Mouse (Mus musculus) heart, embryonic 14.5 days (tissue): ENCODE measurements around the gene Zfp934. TPM values are rescaled to one million over a fixed set of nuclear protein-coding genes. Genes with fewer than 3 reads are reported as not detected.
A peak's percentile ranks its signal among the peaks of the same experiment; 100 is the strongest.
"Not testable (repeated sequence)": the region's sequence is repeated elsewhere in the genome, so short reads cannot be mapped to it uniquely, and the experiment has no call there.

ENCODE experiments used
- ATAC-seq: fragments of 200-750 bp; cut with Nextera tagmentation; 2 replicates; pipeline ENCODE4 v1.8.0; 2017; ENCODE audit warnings: low read depth, moderate TSS enrichment; ENCODE audit not compliant: insufficient number of reproducible peaks, insufficient read depth, low FRiP score
- H3K27ac ChIP-seq, 2 experiments: fragments of 200-500 bp in 1 of 2; fragments of 300-500 bp in 1 of 2; sonication (generic) in 1 of 2; replicated peaks in 1 of 2; 2 replicates each; pipeline ENCODE4 v1.5.1; 2012 to 2014; ENCODE audit warnings: low read depth in 2 of 2, low read length in 2 of 2, control low read depth in 1 of 2, mild to moderate bottlenecking in 1 of 2, mixed read lengths in 1 of 2; ENCODE audit not compliant: control insufficient read depth in 1 of 2, insufficient read depth in 1 of 2
- H3K27me3 ChIP-seq: fragments of 300-500 bp; sonication (generic); 2 replicates; pipeline ENCODE4 v1.6.1; 2014; ENCODE audit warnings: mild to moderate bottlenecking, low read length, control low read depth; ENCODE audit not compliant: control insufficient read depth, insufficient read depth
- H3K36me3 ChIP-seq: fragments of 300-500 bp; sonication (generic); 2 replicates; pipeline ENCODE4 v1.6.1; 2014; ENCODE audit warnings: mild to moderate bottlenecking, control low read depth, low read length, mixed read lengths; ENCODE audit not compliant: control insufficient read depth, insufficient read depth
- H3K4me1 ChIP-seq, 2 experiments: fragments of 200-500 bp in 1 of 2; fragments of 300-500 bp in 1 of 2; sonication (generic) in 1 of 2; 2 replicates each; pipeline ENCODE4 v1.6.1; 2012 to 2014; ENCODE audit warnings: low read length in 2 of 2, control low read depth in 1 of 2, mixed read lengths in 1 of 2; ENCODE audit not compliant: control insufficient read depth in 2 of 2, insufficient read depth in 2 of 2
- H3K4me2 ChIP-seq: fragments of 300-500 bp; sonication (generic); 2 replicates; pipeline ENCODE4 v1.6.1; 2014; ENCODE audit warnings: mild to moderate bottlenecking, low read length
- H3K4me3 ChIP-seq, 2 experiments: fragments of 200-500 bp in 1 of 2; fragments of 300-500 bp in 1 of 2; sonication (generic) in 1 of 2; 2 replicates each; pipeline ENCODE4 v1.5.1; 2012 to 2014; ENCODE audit warnings: low read length in 2 of 2, mild to moderate bottlenecking in 2 of 2, control low read depth in 1 of 2, low read depth in 1 of 2, moderate library complexity in 1 of 2; ENCODE audit not compliant: control insufficient read depth in 1 of 2, insufficient read depth in 1 of 2
- H3K9ac ChIP-seq: fragments of 300-500 bp; sonication (generic); 2 replicates; pipeline ENCODE4 v1.6.1; 2014; ENCODE audit warnings: mild to moderate bottlenecking, low read length
- H3K9me3 ChIP-seq: fragments of 300-500 bp; sonication (generic); 2 replicates; pipeline ENCODE4 v1.6.1; 2016; ENCODE audit warnings: low read length, control low read depth; ENCODE audit not compliant: control insufficient read depth
- WGBS: fragments of 180-500 bp; shearing (Covaris S2); extraction: QIAGEN DNeasy Blood & Tissue Kit; methylation state at CpG from one replicate; pipeline ENCODE4 v1.1.7; 2014; 5-methylcytosine and 5-hydroxymethylcytosine counted together
- microRNA-seq: library from miRNA; unstranded; fragments of <30 nt; microRNA quantifications from one replicate; pipeline ENCODE4, GENCODE M21; 2016
- polyA plus RNA-seq: library from polyadenylated mRNA; unstranded; fragments of >200 nt; fragmentation: Nextera tagmentation; extraction: Ambion mirVana; gene quantifications from 2 replicates; pipeline ENCODE4 v1.2.1, GENCODE M21; 2014

Gene Zfp934
- polyA plus RNA-seq, 1 experiment from 2014 or later: 14.3 TPM

- H3K27me3 ChIP-seq, H3K9ac ChIP-seq, H3K4me3 ChIP-seq, ATAC-seq, H3K9me3 ChIP-seq, H3K36me3 ChIP-seq, H3K4me1 ChIP-seq, H3K27ac ChIP-seq, H3K4me2 ChIP-seq: not testable (repeated sequence)
Observed at GRCm38 (mm10) chr13:62469947-62470346, 101.1 kb downstream of the Zfp934 start.

- H3K9ac ChIP-seq: peak within 1 kb of the TSS; percentile 81
- H3K4me2 ChIP-seq: peak within 1 kb of the TSS; percentile 56
- 2% methylated on average over 28 of the region's 28 CpGs for WGBS
- H3K4me3 ChIP-seq: peak within 1 kb of the TSS; percentile 64 to 66
- not testable (repeated sequence) for H3K9me3 ChIP-seq, H3K4me1 ChIP-seq, H3K36me3 ChIP-seq, H3K27me3 ChIP-seq
- ATAC-seq: peak; percentile 86
- H3K27ac ChIP-seq: peak within 1 kb of the TSS; percentile 68 to 78; a peak in 3 of 4 replicates
Observed at GRCm38 (mm10) chr13:62466424-62467334, 104.3 kb downstream of the Zfp934 start, which contains the start of gene Gm49359. Gm49359 (minus strand) TSS chr13:62466832.

Small RNA genes lying within 50 kb of the gene (microRNA-seq; reads per million reads assigned to microRNA genes)
- gene Gm22256: not detected

Other genes with a start within 250 kb of the Zfp934 start
- gene Gm3604, start 188.0 kb downstream of the Zfp934 start, polyA plus RNA-seq: 3.0 and 3.9 TPM in 2 replicates
- gene Gm49359, start 104.4 kb downstream of the Zfp934 start, polyA plus RNA-seq: 8.9 and 9.7 TPM in 2 replicates
- gene Zfp935, start 12.7 kb downstream of the Zfp934 start, polyA plus RNA-seq: not detected in 2 replicates
- 6.6 and 7.7 TPM in 2 replicates for gene 6720489N17Rik, start 53.0 kb upstream of the Zfp934 start, polyA plus RNA-seq
- gene Platr25, start 189.5 kb upstream of the Zfp934 start, polyA plus RNA-seq: 15.5 and 15.6 TPM in 2 replicates
- 6.5 and 6.9 TPM in 2 replicates for gene Gm5141, start 214.6 kb upstream of the Zfp934 start, polyA plus RNA-seq